Mouse (Mus musculus) inflammation-experienced regulatory T-cells, adult 6 months (primary cell): Measurements from ENCODE around the gene Arap1. TPM values are rescaled to one million over a fixed set of nuclear protein-coding genes. Genes with fewer than 3 reads are reported as not detected.

Source experiments
- ATAC-seq: one replicate; pipeline ENCODE4 v1.8.0; 2017
- polyA plus RNA-seq, 3 experiments: library from polyadenylated mRNA; unstranded; fragments of 100-300 nt; shearing (Covaris generic); gene quantifications; one replicate each; pipeline ENCODE4 v1.2.1; 2017

The Arap1 gene
- polyA plus RNA-seq, result 10 to 100 TPM; 29.0 to 58.0 (median 41.3) TPM

- peak; percentile 80 for ATAC-seq
Measured at GRCm38 (mm10) chr7:101347767-101348270, at the start of gene Arap1. Gene Arap1 (plus strand): TSS chr7:101348067.

GRCm38 (mm10) chr7:101298375-101298774, 49.5 kb upstream of the Arap1 start:
- no peak for ATAC-seq

- ATAC-seq, result peak; percentile 41
Measured at GRCm38 (mm10) chr7:101301361-101301880, 46.4 kb upstream of the Arap1 start.

GRCm38 (mm10) chr7:101301881-101302456, 45.9 kb upstream of the Arap1 start, which contains the start of gene Atg16l2:
Gene Atg16l2 (minus strand): TSS chr7:101302251.
- ATAC-seq, result peak; percentile 89

- ATAC-seq, result no peak
Measured at GRCm38 (mm10) chr7:101302691-101303090, 45.2 kb upstream of the Arap1 start.

- ATAC-seq, result no peak
Measured at GRCm38 (mm10) chr7:101306841-101307240, 41.0 kb upstream of the Arap1 start.

DNA sequence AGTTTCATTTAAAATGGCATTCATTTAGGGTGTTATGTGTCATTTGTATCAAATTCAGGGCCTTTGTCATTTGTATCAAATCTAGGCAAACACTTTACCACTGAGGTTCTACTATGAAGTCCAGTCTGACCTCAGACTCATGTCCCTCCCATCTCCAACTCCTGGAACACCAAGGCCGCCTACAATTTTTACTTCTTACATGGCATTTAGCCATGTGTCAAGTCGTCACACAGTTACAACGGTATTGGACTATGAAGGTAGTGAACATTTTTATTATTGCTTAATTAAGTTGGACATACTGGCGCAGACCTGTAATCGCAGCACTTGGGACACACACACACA, 37.9 kb upstream of the Arap1 start:
- no peak for ATAC-seq

DNA sequence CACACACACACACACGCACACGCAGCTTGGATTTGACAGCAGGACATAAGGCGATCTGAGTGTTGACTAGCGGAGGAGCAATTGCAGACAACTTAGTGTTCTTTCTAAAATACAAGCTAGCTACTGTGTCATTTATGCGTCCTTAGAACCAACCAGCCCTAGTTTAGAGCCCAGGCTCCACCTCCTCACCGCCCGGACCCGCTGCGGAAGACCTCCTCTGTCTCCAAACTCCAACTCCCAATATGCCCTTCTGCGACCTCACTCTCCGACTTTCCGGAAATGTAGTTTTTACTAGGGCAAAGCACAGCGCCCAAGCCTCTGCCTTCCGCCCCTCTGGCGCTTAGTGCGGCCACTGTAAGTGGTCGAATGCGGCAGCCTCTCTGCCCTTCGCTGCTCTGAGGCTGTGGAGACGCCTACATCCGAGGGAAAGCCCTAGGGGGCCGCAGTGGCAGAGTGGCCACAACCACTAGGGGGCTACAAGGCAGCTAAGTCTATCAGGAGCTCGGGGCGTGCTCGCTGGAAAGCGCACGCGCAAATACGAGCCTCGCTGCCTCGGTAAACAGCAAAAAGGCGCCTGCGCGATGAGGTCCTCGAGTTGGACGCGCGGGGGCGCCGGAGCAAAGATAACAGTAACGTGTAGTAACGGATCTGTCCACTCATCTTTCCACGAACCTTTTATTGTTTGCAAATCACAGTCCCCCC, 37.4 kb upstream of the Arap1 start:
- ATAC-seq, result peak; percentile 93

GRCm38 (mm10) chr7:101311061-101311460, 36.8 kb upstream of the Arap1 start:
- no peak for ATAC-seq

DNA sequence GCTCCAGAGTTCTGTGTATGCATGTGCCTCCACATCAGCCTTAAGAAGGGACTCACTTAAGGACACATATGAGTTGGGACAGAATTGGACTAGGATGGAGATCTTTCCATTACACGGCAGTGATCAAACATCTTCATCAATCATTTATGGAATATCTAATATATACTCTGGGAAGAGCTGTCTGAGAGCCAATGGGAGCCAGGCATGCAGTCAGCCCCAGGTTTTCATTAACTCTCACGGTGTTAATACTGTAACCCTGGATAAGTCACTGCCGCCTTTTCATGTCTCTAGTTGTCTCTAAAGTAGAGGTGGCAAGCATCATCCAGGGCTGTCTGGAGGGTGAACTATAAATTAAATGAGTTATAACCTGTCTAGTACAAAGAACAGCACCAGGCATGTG, 34.8 kb upstream of the Arap1 start:
- no peak for ATAC-seq

DNA sequence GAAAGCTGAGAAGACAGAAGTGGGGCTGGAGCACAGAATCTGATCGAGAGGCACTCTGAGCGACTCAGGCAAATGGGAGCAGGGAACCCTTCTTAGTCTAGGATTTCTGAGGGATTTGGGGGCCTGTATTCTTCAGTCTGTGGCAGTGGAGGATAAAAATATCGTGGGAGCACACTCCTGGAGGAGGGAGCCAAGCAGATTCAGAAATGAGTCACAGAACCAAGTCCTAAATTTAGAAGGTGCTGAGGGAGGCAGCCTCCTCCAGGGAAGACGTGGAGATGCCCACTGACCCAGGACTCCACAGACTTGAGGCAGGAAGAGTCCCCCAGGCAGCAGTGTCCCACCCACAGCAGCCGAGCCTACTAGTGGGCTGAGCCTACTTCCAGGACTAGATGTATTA, 33.5 kb upstream of the Arap1 start:
- no peak for ATAC-seq

- no peak for ATAC-seq
Measured at GRCm38 (mm10) chr7:101315699-101316098, 32.2 kb upstream of the Arap1 start.

DNA sequence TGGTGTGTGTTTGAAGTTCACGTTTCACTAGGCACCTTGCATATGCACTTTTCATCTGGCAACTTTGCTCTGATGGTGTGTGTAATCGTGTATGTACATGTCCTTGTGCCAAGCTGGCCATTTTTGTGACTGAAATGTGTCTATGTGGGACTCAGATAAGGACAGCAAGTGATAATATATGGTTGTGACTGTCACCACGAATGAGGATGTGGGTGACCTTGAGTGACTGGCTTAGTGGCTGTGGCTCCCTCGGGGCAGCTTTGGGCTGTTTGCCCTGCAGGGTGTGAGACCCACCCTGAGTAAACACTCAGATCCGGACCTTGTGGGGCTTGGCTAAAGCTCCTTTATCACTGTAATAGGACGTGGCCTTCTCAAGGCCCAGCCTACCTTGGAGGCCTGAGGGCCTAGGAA, 31.3 kb upstream of the Arap1 start:
- no peak for ATAC-seq

DNA sequence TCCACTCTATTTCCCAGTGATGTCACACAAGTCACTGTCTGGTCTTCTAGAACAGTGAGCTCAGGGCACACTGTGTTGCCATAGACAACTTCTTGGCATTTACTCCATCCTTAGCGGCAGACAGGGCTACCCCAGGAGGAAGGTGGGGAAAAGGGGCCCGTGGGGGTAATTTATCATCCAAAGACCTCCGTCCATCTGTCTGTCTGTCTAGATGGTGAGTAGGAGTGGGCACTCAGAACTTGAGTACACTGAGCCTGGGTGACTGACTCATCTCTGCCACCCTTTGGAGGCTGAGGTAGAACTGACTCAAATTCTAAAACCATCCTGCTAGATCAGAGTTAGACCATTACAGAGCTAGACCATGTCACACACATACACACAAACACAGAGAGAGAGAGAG, 30.9 kb upstream of the Arap1 start, which contains the start of gene Stard10:
Gene Stard10, plus strand, starts transcription at position 73 of the 400 bp plus-strand sequence.
- no peak for ATAC-seq

GRCm38 (mm10) chr7:101318848-101319247, 29.0 kb upstream of the Arap1 start:
- ATAC-seq, result no peak

DNA sequence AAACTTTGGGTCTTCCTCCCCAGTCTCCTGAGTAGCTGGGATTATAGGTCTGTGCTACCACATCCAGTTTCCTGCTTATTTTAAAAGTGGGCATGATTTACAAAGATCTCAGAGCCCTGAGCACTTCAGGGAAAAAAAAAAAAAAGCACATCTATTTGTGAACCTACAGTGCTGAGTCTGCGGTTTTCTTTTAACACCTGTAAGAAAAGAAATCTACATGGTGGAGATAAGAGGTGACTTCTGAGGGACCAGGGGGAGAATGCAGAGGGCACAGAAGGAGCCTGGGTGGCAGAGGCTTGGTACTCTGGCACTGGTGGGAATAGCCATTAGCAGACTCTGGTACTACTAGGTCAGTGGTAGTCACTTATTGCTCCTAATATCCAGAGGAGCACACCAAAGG, 28.1 kb upstream of the Arap1 start:
- no peak for ATAC-seq

- peak; percentile 59 for ATAC-seq
Measured at GRCm38 (mm10) chr7:101320399-101321217, 27.3 kb upstream of the Arap1 start.

GRCm38 (mm10) chr7:101321218-101321827, 26.5 kb upstream of the Arap1 start:
- ATAC-seq, result peak; percentile 32

GRCm38 (mm10) chr7:101323141-101323594, 24.7 kb upstream of the Arap1 start:
- no peak for ATAC-seq

DNA sequence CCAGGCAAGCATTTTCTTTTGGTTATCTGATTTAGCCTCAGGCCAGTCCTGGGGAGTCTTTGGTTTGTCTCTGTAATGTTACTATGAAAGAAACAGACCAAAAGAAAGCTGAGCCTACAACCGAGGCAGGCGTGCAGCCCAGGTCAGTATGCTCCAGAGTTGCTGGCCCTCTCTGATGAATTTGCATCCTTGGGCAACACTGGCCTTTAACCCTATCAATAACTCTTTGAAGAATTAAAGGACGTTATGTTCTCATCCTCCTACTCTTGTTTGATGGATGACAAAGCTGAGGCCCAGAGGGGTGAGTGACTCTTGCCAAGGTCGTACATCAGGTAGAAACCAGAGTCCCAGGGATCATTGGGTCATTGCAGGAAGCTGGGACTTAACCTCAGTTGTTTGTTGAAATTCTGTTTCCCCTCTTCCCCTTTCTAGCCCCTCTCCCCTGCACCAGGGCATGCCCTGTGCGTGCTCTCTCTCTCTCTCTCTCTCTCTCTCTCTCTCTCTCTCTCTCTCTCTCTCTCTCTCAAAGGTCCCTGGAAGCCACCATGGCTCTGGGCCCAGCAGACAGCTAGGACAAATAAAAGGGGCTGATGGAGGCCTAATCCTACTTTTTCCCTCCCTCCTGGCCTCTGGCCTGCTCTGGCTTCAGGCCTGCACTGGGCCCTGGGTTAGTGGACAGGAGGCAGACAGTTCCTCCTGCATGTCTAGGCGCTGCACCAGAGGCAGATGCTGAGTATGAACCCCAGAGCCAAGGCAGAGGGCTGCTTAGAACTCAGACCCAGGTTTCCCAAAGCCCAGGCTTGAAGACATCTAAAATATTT, 23.5 kb upstream of the Arap1 start:
- no peak for ATAC-seq

GRCm38 (mm10) chr7:101326006-101326405, 21.9 kb upstream of the Arap1 start:
- no peak for ATAC-seq

DNA sequence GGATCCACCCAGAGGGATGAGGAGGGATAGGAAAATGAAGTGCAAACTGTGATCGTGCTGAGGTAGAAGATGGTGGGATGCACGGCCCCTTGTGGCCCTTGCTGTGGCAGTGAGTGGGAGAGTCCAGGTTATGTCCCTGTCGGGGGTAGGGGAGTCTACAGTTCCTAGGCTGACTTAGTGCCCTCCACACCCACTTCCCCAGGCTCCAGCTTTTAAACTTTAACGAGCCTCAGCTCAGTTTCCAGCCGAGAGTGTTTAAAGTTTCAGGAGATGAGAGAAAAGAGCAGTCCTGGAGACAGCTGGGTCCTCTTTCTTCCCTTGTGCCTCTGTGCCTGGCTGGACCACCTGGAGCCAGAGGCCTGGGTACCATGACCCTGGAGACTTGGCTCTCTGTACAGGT, 20.6 kb upstream of the Arap1 start:
- ATAC-seq, result no peak
